Mouse (Mus musculus): Measurements from ENCODE around the gene Kmt2e. TPM values are rescaled to one million over a fixed set of nuclear protein-coding genes. Genes with fewer than 3 reads are reported as not detected.
A peak's percentile ranks its signal among the peaks of the same experiment; 100 is the strongest.

Gene Kmt2e
- polyA plus RNA-seq, 1 experiment from 2014 or later = 45.4 TPM

DNA sequence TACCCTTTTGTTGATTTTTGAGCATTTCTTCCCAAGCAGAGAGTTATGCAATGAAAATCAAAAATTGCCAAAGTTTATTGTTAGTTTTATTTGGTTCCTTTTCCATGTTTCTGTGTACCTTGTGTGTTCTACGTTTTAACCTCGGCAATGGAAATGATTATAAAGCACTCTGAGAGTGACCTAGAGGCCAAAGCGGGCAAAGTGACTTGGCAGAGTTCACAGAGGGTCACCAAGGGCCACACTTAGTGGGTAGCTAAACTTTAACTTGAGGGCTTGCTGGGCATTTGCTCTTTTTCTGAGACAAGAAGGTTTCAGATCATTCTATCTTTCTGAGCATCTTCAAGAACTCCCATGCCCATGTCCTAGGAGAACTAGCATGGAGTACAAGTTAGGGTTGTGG, 37.5 kb upstream of the Kmt2e start:
- Histone ChIP-seq H3K4me2 (no peak overlapping the region), H3K27ac (no peak overlapping the region), H3K9ac (no peak overlapping the region), H3K9me3 (replicated peaks) (no peaks in the 10 kb centered on the region), H3K4me1 (no peaks in the 10 kb centered on the region), H3K4me3 (no peak overlapping the region), H3K36me3 (peaks cover 22% of the 10 kb centered on the region), H3K27me3 (replicated peaks) (no peaks in the 10 kb centered on the region)
- WGBS (ENCODE audit: insufficient replicate concordance) = 78% methylated on average over 3 of the region's 3 CpGs
- no peak for ATAC-seq

DNA sequence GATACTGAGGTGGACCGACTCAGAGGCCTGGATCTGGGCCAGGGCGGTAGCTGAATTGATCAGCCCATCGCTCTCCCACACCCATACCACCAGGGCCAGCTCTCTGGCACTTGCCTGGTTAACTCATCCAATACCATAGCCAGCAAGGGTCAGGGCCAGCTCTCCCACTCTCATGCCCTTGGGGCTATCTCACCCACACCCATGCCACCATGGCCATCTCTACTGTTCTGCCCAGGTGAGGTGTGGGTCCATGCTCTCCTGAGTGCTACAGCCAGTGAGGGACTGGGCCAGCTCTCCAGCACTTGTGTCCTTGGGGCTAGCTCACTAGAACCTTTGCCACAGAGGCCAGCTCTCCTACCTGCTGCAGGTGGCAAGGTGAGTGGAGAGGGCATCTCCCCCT, 34.1 kb upstream of the Kmt2e start:
- Histone ChIP-seq H3K36me3 (peaks cover 22% of the 10 kb centered on the region), H3K4me2 (no peak overlapping the region), H3K9me3 (replicated peaks) (no peaks in the 10 kb centered on the region), H3K27me3 (replicated peaks) (no peaks in the 10 kb centered on the region), H3K4me1 (peaks cover 3% of the 10 kb centered on the region; the same call in 1 of the 2 replicates), H3K9ac (no peak overlapping the region), H3K27ac (no peak overlapping the region), H3K4me3 (no peak overlapping the region)
- ATAC-seq = peak; percentile 37
- WGBS (ENCODE audit: insufficient replicate concordance) = 86% methylated on average over 3 of the region's 3 CpGs

DNA sequence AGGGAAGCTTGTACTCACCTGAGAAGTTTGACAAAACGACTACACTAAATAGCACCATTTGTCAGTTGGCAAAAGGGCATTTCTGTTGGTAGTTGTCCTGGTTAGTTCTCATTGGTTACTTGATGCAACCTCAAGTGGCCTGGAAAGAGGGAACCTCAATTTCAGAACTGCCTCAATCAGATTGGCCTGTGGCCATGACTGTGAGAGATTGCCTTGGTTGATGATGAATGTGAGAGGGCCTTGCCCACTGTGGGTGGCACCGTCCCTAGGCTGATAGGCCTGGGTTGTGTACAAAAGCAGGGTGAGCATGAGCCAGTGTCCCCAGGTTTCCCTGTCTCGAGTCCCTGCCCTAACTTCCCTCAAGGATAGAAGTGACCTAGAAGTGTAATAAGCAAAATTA, 33.4 kb upstream of the Kmt2e start:
- Histone ChIP-seq H3K27me3 (replicated peaks) (no peaks in the 10 kb centered on the region), H3K27ac (no peak overlapping the region), H3K4me1 (peaks cover 3% of the 10 kb centered on the region; the same call in 1 of the 2 replicates), H3K4me3 (no peak overlapping the region), H3K9ac (no peak overlapping the region), H3K9me3 (replicated peaks) (no peaks in the 10 kb centered on the region), H3K36me3 (peaks cover 22% of the 10 kb centered on the region), H3K4me2 (no peak overlapping the region)
- no peak for ATAC-seq
- 74% methylated on average over 3 of the region's 3 CpGs for WGBS (ENCODE audit: insufficient replicate concordance)

DNA sequence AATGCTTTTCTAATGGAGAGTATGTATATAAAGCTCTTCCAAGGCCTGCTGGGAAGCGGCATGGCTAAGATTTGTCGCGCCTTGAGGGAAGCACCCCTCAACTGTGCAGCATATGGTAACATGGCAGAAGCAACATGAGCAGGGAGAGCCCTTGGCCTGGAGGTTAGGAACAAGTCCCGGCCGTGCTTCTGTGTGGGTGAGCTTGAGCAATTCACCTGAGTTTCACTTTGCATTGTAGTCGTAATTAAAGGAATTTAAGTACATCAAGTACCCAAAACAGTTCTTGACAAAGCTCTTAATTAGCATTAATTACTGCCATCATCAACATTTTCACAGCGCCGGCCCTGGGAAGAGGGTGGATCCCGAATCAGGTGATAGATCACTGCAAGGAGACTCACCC, 32.9 kb upstream of the Kmt2e start:
- ATAC-seq = no peak
- 80% methylated on average over 9 of the region's 9 CpGs for WGBS (ENCODE audit: insufficient replicate concordance)
- peaks cover 22% of the 10 kb centered on the region for H3K36me3 ChIP-seq
- no peaks in the 10 kb centered on the region for H3K27me3 ChIP-seq (replicated peaks)
- H3K27ac ChIP-seq = no peak overlapping the region
- no peak overlapping the region for H3K4me3 ChIP-seq
- H3K9me3 ChIP-seq (replicated peaks) = no peaks in the 10 kb centered on the region
- H3K4me2 ChIP-seq = no peak overlapping the region
- no peak overlapping the region for H3K9ac ChIP-seq
- H3K4me1 ChIP-seq = peaks cover 3% of the 10 kb centered on the region; the same call in 1 of the 2 replicates

DNA sequence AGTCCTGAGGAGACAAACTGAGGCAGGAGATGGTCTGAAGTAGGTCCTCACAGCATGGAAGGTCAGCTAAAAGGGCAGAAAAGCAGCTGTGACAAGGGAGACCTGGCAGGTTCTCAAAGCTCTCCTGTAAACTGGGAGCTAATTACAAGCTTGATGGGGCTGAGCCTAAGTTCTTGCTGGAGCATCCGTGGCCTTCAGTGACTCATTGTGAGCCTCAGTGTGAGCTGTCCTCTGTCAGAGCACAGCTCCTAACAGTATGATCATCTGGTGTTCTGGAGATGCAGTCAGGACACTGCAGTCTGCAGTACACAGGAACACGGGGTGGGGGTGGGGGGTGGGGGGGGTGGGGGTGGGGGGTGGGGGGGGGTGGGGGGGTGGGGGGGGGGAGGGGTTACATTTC, 32.2 kb upstream of the Kmt2e start:
- ATAC-seq = no peak
- Histone ChIP-seq H3K27me3 (replicated peaks) (no peaks in the 10 kb centered on the region), H3K4me3 (no peak overlapping the region), H3K27ac (no peak overlapping the region), H3K9ac (no peak overlapping the region), H3K9me3 (replicated peaks) (no peaks in the 10 kb centered on the region), H3K4me2 (no peak overlapping the region), H3K4me1 (peaks cover 3% of the 10 kb centered on the region; the same call in 1 of the 2 replicates), H3K36me3 (peaks cover 22% of the 10 kb centered on the region)
- 48% methylated on average over 2 of the region's 2 CpGs for WGBS (ENCODE audit: insufficient replicate concordance)

DNA sequence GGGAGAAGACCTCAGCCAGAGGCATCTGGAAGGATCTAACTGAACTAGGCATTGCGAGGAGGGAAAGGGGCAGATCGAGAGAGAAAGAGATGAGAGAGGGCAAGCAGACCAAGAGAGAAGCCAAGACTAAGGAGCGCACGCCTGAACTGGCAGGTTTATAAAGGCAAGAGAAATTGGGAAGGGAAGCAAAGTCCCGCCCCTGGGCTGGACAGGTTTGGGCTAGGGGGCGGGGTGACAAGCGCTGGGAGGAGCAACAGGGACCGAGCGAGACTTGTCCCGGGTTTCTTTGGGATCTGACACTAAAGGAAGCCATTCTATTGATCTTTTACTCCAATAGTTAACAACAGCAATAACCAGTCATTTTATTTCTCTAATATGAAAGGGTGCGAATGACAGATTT, 31.1 kb upstream of the Kmt2e start:
- peaks cover 20% of the 10 kb centered on the region for H3K36me3 ChIP-seq
- H3K27ac ChIP-seq = no peak overlapping the region
- no peak overlapping the region for H3K4me3 ChIP-seq
- H3K9ac ChIP-seq = no peak overlapping the region
- WGBS (ENCODE audit: insufficient replicate concordance) = 66% methylated on average over 11 of the region's 11 CpGs
- H3K9me3 ChIP-seq (replicated peaks) = no peaks in the 10 kb centered on the region
- no peak for ATAC-seq
- H3K4me2 ChIP-seq = no peak overlapping the region
- H3K4me1 ChIP-seq = peaks cover 4% of the 10 kb centered on the region
- no peaks in the 10 kb centered on the region for H3K27me3 ChIP-seq (replicated peaks)

DNA sequence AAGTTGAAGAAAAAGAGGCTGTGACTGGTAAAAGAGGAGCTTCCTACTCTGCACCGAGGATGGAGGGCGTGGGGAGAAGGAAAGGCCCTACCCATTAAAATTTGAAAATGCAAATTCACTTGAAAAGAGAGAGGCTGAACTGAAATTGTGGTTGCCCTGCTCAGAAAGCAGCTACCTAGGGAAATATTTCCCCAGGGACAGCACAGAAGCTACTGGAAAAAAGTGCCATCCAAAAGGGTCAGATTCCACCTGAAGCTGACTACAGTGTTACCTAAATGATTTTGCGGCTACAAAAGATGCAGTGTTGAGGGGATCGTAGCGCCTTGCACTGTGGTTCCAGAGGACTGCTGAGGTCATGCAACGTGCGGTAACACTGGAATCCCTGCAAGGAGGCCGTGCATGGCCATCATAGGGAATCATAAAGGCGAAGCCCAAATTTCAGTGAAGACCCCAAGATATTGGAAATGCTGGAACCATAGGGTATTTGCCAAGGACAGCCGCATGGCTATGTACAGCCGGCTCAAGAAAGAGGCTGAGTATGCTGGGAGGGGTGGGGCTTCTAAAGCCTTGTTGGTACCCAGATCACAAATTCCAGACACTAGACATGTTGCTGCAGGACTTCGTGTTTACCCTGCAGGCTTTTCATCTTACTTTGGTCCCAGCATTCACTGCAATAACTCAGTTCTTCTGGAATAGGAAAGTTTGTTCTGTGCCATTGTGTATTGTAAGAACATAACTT, 28.4 kb upstream of the Kmt2e start:
- Histone ChIP-seq H3K9ac (no peak overlapping the region), H3K4me2 (no peak overlapping the region), H3K36me3 (peaks cover 26% of the 10 kb centered on the region), H3K4me1 (peaks cover 6% of the 10 kb centered on the region), H3K27ac (no peak overlapping the region), H3K27me3 (replicated peaks) (no peaks in the 10 kb centered on the region), H3K4me3 (no peak overlapping the region), H3K9me3 (replicated peaks) (no peaks in the 10 kb centered on the region)
- no peak for ATAC-seq
- WGBS (ENCODE audit: insufficient replicate concordance) = 85% methylated on average over 12 of the region's 12 CpGs

DNA sequence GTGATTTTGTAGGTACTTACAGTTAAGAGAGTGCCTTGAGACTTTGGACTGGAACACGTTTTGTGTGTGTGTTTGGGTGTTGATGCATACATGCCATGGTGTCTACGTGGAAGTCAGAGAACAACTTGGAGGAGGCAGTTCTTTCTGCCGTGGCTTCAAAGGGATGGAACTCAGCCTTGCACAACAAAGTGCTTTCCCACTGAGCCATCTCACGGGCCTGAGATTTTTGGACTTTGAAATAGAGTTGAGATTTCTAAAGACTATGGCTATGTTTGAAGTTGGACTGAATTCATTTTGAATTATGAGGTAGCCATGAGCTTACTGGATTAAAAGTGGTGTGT, 27.9 kb upstream of the Kmt2e start:
- Histone ChIP-seq H3K27ac (no peak overlapping the region), H3K36me3 (peaks cover 25% of the 10 kb centered on the region), H3K4me2 (no peak overlapping the region), H3K4me1 (peaks cover 11% of the 10 kb centered on the region), H3K9me3 (replicated peaks) (no peaks in the 10 kb centered on the region), H3K9ac (no peak overlapping the region), H3K27me3 (replicated peaks) (no peaks in the 10 kb centered on the region), H3K4me3 (no peak overlapping the region)
- no peak for ATAC-seq
- WGBS (ENCODE audit: insufficient replicate concordance) = 75% methylated on average over 4 of the region's 4 CpGs

DNA sequence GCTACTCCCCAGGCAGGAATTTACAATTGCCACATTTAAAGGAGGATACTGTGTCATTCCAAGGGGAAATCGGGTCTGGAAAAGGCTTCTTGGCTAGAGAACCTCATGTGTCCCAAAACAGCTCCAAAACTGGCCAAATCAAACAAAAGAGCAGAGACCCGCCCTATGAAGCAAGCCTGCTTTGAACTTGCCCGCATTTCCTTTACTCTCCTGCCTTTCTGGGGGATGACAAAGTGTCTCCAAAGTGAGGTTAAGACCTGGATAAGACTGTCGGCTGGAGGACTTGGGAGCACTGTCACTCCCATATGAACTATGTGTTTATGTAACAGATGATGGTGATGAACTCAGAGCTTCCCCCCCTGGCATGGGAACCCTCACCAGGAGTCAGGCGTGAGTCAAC, 26.1 kb upstream of the Kmt2e start:
- Histone ChIP-seq H3K4me3 (no peak overlapping the region), H3K27ac (no peak overlapping the region), H3K9me3 (replicated peaks) (no peaks in the 10 kb centered on the region), H3K9ac (no peak overlapping the region), H3K27me3 (replicated peaks) (no peaks in the 10 kb centered on the region), H3K4me2 (no peak overlapping the region), H3K36me3 (peaks cover 37% of the 10 kb centered on the region), H3K4me1 (peaks cover 20% of the 10 kb centered on the region)
- no peak for ATAC-seq
- 71% methylated on average over 5 of the region's 5 CpGs for WGBS (ENCODE audit: insufficient replicate concordance)

DNA sequence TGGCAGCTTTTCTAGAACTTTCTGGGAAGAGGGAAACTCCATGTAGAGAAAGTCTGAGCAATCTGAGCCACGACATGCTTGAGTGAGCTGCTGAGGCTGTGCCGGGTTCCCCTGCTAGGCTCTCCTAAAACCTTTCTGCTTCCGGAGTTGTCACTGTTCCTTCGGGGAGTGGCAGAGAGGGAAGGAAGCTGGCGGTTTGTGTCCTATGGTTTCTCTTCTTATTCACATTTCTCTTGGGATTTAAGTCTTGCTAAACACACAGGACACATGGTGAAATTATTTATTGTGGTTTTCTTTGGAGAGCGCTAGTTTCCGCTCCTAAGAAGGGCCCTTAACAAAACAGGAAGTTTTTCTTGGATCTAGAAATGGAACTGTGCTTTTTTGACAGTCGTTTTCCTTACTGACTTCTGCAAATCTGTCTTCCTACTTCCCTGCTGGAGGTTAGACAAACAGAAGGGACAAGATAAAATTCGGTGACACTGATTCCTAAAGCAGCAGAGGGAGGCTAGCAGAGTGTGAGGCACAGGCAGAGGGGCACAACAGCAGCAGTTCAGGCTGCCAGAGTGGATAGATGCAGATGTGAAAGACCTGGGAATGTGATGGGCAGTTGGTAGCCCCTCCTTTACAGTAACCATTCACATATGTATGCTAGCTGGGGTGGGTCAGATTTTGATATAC, 24.1 kb upstream of the Kmt2e start:
- Histone ChIP-seq H3K36me3 (peaks cover 37% of the 10 kb centered on the region), H3K9me3 (replicated peaks) (no peaks in the 10 kb centered on the region), H3K4me2 (no peak overlapping the region), H3K4me3 (no peak overlapping the region), H3K27me3 (replicated peaks) (no peaks in the 10 kb centered on the region), H3K4me1 (peaks cover 38% of the 10 kb centered on the region), H3K27ac (peak overlapping the region; percentile 45; the same call in 1 of the 2 replicates), H3K9ac (no peak overlapping the region)
- peak; percentile 39; the same call in 1 of the 2 replicates for ATAC-seq
- 47% methylated on average over 9 of the region's 9 CpGs for WGBS (ENCODE audit: insufficient replicate concordance)

DNA sequence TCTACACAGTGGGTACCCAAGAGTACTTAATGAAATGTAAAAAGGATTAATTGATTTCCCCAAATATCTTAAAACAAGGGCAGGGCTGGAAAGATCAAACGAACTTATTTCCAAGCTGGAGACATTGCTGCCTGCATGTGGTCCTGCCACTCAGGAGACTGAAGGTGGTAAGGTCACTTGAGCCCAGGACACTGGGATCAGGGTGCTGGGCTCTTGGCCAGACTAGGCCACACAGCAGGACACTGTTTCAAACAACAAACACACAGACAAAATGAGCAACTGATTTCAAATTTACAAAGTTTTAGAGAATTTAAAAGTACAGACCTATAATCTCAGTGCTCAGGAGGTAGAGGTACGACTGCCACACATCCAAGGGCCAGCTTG, 23.5 kb upstream of the Kmt2e start:
- Histone ChIP-seq H3K4me1 (peaks cover 44% of the 10 kb centered on the region), H3K27ac (no peak overlapping the region), H3K36me3 (peaks cover 37% of the 10 kb centered on the region), H3K27me3 (replicated peaks) (no peaks in the 10 kb centered on the region), H3K9me3 (replicated peaks) (no peaks in the 10 kb centered on the region), H3K4me2 (no peak overlapping the region), H3K9ac (no peak overlapping the region), H3K4me3 (no peak overlapping the region)
- 69% methylated on average over 2 of the region's 2 CpGs for WGBS (ENCODE audit: insufficient replicate concordance)
- no peak for ATAC-seq

DNA sequence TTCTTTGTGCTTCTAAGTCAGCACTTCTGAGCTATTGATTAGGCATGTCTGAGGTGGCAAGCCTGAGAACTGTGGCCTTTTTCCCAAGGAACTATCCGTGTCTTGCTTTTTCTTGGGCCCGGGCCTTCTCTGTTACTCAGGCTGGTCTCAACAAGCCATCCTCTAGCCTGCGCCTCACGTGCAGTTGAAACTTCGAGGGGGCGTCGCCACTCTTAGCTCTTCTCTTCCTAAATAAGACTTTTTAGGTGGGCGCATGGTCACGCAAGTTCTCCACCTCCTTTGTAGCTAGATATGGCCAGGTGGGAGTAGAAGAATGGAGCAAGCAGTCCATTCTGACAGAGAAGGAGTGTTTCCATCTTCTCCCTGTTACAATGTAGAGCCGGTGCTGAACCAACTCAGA, 22.6 kb upstream of the Kmt2e start:
- no peaks in the 10 kb centered on the region for H3K27me3 ChIP-seq (replicated peaks)
- no peak overlapping the region for H3K27ac ChIP-seq
- 84% methylated on average over 10 of the region's 10 CpGs for WGBS (ENCODE audit: insufficient replicate concordance)
- H3K4me1 ChIP-seq = peaks cover 51% of the 10 kb centered on the region
- H3K9me3 ChIP-seq (replicated peaks) = no peaks in the 10 kb centered on the region
- peaks cover 37% of the 10 kb centered on the region for H3K36me3 ChIP-seq
- H3K4me2 ChIP-seq = no peak overlapping the region
- no peak for ATAC-seq
- H3K9ac ChIP-seq = no peak overlapping the region
- H3K4me3 ChIP-seq = no peak overlapping the region

Measured in liver, embryonic 12.5 days (tissue).